In the genomic region with DNA sequence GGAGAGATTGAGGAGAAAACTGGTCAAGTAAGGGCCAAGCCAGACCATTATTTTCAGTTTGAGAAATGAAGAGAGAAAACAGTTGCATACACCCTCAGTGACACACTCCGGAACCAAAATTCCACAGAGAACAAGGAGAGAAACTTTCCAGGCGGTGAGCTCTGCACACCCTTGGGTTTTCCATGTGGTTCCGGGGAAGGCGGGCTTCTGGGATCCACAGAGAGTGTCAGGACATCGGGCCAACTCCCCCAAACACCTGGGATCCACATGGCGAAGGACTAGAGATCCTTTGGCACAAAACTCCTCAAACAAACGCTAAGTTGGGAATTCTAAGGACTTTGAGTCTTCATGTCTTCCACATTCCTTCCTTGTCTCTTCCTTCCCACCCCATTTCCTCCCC, we compare ENCODE assay signal across 17 mouse cellular contexts. TPM values are rescaled to one million over a fixed set of nuclear protein-coding genes. Genes with fewer than 3 reads are reported as not detected.
DNase-seq lines count a peak whose midpoint lies in the region; ATAC-seq and TF ChIP-seq lines count a peak whose summit lies in the region.
"Had no signal": no experiment of that assay in that cellular context is flagged by ENCODE, and none has a peak within 500 bp of the region (broad histone marks: within the 10 kb centered on the region; RNA-seq: fewer than 3 reads in every experiment).

No protein-coding gene starts in this region.

- H3K4me1 ChIP-seq in heart, embryonic 13.5 days: peaks cover 51% of the 10 kb centered on the region
- peaks cover 34% of the 10 kb centered on the region for H3K4me1 ChIP-seq in brown adipose tissue, adult 24 weeks (ENCODE audit: control insufficient read depth, insufficient read depth, insufficient read length, low read length)
- H3K4me1 ChIP-seq in stomach, postnatal 0 days (replicated peaks; ENCODE audit: control insufficient read depth, insufficient read depth): no peaks in the 10 kb centered on the region

- peak overlapping the region; percentile 71 for H3K27ac ChIP-seq in gastrocnemius, adult 2 months
- H3K27ac ChIP-seq in heart, embryonic 13.5 days (replicated peaks): peak overlapping the region; percentile 22; the same call in 1 of the 2 replicates
- H3K27ac ChIP-seq in brown adipose tissue, adult 24 weeks (replicated peaks; ENCODE audit: low read depth, low read length): peak overlapping the region; percentile 47; the same call in 1 of the 2 replicates
- H3K27ac ChIP-seq in stomach, postnatal 0 days (replicated peaks): 0 out of 2 replicates have a peak overlapping the region, but pooled peaks have one; percentile 18
- H3K27ac ChIP-seq: forebrain, embryonic 13.5 days; hindbrain, embryonic 15.5 days had no signal

- H3K4me2 ChIP-seq in heart, embryonic 13.5 days: no peak overlapping the region
- no peak overlapping the region for H3K4me2 ChIP-seq in stomach, postnatal 0 days (replicated peaks; ENCODE audit: low read depth)
- H3K4me2 ChIP-seq: embryonic facial prominence, embryonic 13.5 days; forebrain, embryonic 13.5 days; hindbrain, embryonic 15.5 days had no signal

- no peaks in the 10 kb centered on the region for H3K27me3 ChIP-seq in heart, embryonic 13.5 days (replicated peaks)
- H3K27me3 ChIP-seq in stomach, postnatal 0 days (ENCODE audit: control insufficient read depth, insufficient read depth, low read length): no peaks in the 10 kb centered on the region
- H3K27me3 ChIP-seq: embryonic facial prominence, embryonic 13.5 days; forebrain, embryonic 13.5 days; hindbrain, embryonic 15.5 days had no signal

- TF ChIP-seq EP300 in stomach, postnatal 0 days (optimal IDR thresholded peaks at IDR 0.05): no peak

- ATAC-seq in heart, embryonic 13.5 days (ENCODE audit: extremely low read depth, insufficient number of reproducible peaks, low FRiP score, low TSS enrichment): no peak
- ATAC-seq in stomach, postnatal 0 days (ENCODE audit: low FRiP score, low TSS enrichment): no peak
- ATAC-seq: forebrain, embryonic 13.5 days; forebrain, postnatal 0 days had no signal

- no peaks in the 10 kb centered on the region for H3K36me3 ChIP-seq in heart, embryonic 13.5 days
- H3K36me3 ChIP-seq in stomach, postnatal 0 days (ENCODE audit: control insufficient read depth, insufficient read depth, low read length): no peaks in the 10 kb centered on the region
- H3K36me3 ChIP-seq: embryonic facial prominence, embryonic 13.5 days; hindbrain, embryonic 15.5 days had no signal

- TF ChIP-seq CTCF in gastrocnemius, adult 2 months (IDR thresholded peaks at IDR 0.05): no peak
- TF ChIP-seq CTCF in stomach, postnatal 0 days (IDR thresholded peaks at IDR 0.05; ENCODE audit: low read depth): no peak

- WGBS in heart, embryonic 13.5 days: 71% methylated on average over 7 of the region's 7 CpGs
- WGBS in stomach, postnatal 0 days: 82% methylated on average over 7 of the region's 7 CpGs

- no peak overlapping the region for H3K4me3 ChIP-seq in gastrocnemius, adult 2 months
- H3K4me3 ChIP-seq in heart, embryonic 13.5 days: no peak overlapping the region
- no peak overlapping the region for H3K4me3 ChIP-seq in brown adipose tissue, adult 24 weeks (ENCODE audit: insufficient read depth, low read depth, low read length)
- no peak overlapping the region for H3K4me3 ChIP-seq in stomach, postnatal 0 days (ENCODE audit: low read depth, low read length)
- H3K4me3 ChIP-seq: embryonic facial prominence, embryonic 13.5 days; forebrain, embryonic 13.5 days; hindbrain, embryonic 15.5 days had no signal

- intact Hi-C loops in gastrocnemius, adult 2 months (cut with DNase I): loop anchor here (5.0 kb wide), 1 partner anchor 34 kb away; no protein-coding TSS in a partner anchor

- H3K9me3 ChIP-seq in heart, embryonic 13.5 days: no peaks in the 10 kb centered on the region
- no peaks in the 10 kb centered on the region for H3K9me3 ChIP-seq in stomach, postnatal 0 days (ENCODE audit: control insufficient read depth, low read length)
- H3K9me3 ChIP-seq: embryonic facial prominence, embryonic 13.5 days; forebrain, embryonic 13.5 days; hindbrain, embryonic 15.5 days had no signal

- H3K9ac ChIP-seq in heart, embryonic 13.5 days: no peak overlapping the region
- H3K9ac ChIP-seq in stomach, postnatal 0 days (ENCODE audit: low read length): no peak overlapping the region
- H3K9ac ChIP-seq: embryonic facial prominence, embryonic 13.5 days; forebrain, embryonic 13.5 days; forebrain, postnatal 0 days; hindbrain, embryonic 15.5 days had no signal

- DNase-seq in gastrocnemius, adult 2 months: no peak
- no peak for DNase-seq in gastrocnemius, postnatal 4 days (ENCODE audit: low spot score in 2 of 2)
- DNase-seq in heart, postnatal 4 days: no peak
- no peak for DNase-seq in stomach, postnatal 0 days (ENCODE audit: low spot score)
- DNase-seq in kidney, postnatal 14 days: no peak
- DNase-seq: adrenal gland, postnatal 10 days; cerebellum, adult 11-12 months; cerebellum, adult 9-10 months; cerebellum, postnatal 25 days; forebrain, postnatal 0 days had no signal

RNA-seq across cellular contexts. Expression of gene Tshz2, which starts 38.5 kb away (rescaled TPM):
- total RNA-seq in gastrocnemius, adult 2 months (2021): 10 to 100 TPM; 10.3 to 14.8 TPM
- total RNA-seq in gastrocnemius, postnatal 4 days (2021): 10 to 100 TPM; 38.2 to 40.1 TPM
- polyA plus RNA-seq in heart, embryonic 13.5 days (2015; fragmentation: Nextera tagmentation; extraction: Ambion mirVana): 4.0 and 4.1 TPM in 2 replicates
- total RNA-seq in heart, postnatal 4 days (2021): 10 to 100 TPM; 13.9 to 15.0 TPM
- polyA plus RNA-seq in brown adipose tissue, adult 24 weeks (2012; ENCODE audit: insufficient read depth, insufficient read length, missing spikeins): 11.3 and 19.5 TPM in 2 replicates
- 5.4 and 6.7 TPM in 2 replicates for polyA plus RNA-seq in stomach, postnatal 0 days (2015; fragmentation: Nextera tagmentation; extraction: Ambion mirVana)
- total RNA-seq: MEL had no signal
- polyA plus RNA-seq: C2C12 had no signal

Comparison
In these comparisons a context has a peak if more than half of its experiments do, and no peak if none do; other contexts are left out.
1. H3K27ac ChIP-seq: peak in every context shown above with its lines; median percentile 71 in gastrocnemius, adult 2 months; 47 in brown adipose tissue, adult 24 weeks; 22 in heart, embryonic 13.5 days; 18 in stomach, postnatal 0 days.